Mouse (Mus musculus) ES-Bruce4 (cell line): ENCODE results near the gene Cux1.

Experiments
- CTCF ChIP-seq: IDR thresholded peaks from one replicate; pipeline ENCODE4 v1.8.1; 2011; ENCODE audit warnings: low read depth, low read length
- EP300 ChIP-seq: IDR thresholded peaks from 2 replicates; pipeline ENCODE4 v1.6.1; 2011; ENCODE audit warnings: low read depth, low read length; ENCODE audit not compliant: insufficient read depth
- POLR2A ChIP-seq: IDR thresholded peaks from one replicate; pipeline ENCODE4 v1.8.1; 2011; ENCODE audit warnings: low read length; ENCODE audit not compliant: insufficient read depth

DNA sequence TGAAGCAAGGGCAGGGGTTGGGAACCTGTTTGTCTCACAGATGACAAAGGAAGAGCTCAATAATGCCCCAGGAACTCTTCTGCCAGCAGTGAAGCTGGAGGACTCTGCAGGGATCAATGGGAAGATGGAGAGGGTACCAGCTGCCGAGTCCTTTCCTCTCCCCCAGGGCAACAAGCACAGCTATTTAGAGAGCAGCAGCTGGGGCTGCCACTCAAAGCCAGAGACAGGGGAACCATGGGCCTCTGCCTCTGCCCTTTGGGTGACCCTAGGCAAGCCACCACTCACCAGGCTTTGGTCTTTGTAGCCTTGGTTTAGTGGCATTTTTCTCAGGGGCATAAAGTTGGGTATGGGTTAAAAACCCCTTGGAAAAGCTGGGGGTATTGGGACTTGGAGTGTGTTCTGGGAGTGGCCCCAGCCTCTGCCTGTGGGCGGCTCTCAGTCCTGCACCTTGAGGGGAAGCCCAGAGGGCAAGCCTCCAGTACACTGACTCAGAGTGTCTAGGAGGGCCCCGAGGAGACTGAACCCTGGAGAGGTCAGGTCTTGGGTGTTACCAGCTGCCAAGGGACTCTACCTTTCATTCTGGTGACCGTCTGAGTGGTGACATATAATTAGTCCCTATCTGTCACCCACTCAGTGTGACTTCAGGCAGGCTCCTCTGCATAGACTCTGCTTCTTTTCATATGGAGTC, 336.8 kb downstream of the Cux1 start:
- TF ChIP-seq POLR2A (no peak), CTCF (no peak), EP300 (no peak)
